Mouse (Mus musculus): ENCODE data around the gene Styk1.

DNA sequence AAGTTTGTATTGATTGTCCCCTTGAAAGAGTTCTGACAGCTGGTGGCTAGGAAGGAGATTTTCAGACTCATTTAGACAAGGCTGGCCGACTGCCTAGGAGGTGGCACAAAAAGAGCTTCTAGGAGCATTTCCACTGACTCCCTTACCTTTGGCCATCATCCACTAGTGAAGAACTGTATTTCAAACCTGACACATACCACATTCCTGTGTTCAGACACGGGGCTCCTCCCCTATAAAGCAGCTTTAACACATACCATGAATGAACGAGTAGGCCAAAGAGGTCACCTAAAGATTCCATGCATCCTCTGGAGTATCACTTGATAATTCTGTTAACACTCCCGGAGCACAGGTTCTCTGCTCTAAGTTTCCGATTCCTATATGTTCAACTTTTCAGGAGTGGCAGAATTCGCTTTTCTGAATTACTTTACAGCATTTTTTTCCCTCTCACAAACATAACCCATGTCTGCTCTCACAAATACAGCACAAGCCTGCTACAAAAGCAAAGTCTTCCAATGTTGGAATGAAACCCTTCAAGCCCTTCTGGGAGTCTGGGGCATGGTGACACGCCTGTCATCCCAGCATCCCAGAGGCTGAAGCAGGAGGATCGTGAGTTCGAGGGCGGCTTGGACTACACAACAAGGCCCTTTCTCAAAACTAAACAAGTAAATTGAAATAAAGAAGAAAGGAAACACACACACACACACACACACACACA is 61.0 kb downstream of the Styk1 start:
- no peak for TF ChIP-seq ZNF384 (IDR thresholded peaks at IDR 0.05; ENCODE audit: low read depth, low read length)
- TF ChIP-seq MAFK (IDR thresholded peaks at IDR 0.05; ENCODE audit: insufficient read depth, low read depth, low read length) = no peak
- TF ChIP-seq CHD2 (IDR thresholded peaks at IDR 0.05; ENCODE audit: low read depth, low read length) = no peak
- TF ChIP-seq HCFC1 (IDR thresholded peaks at IDR 0.05; ENCODE audit: borderline replicate concordance, insufficient read depth, low read length) = no peak
- TF ChIP-seq ZC3H11A (IDR thresholded peaks at IDR 0.05; ENCODE audit: borderline replicate concordance, low read depth, low read length) = no peak
